Mouse (Mus musculus) neural tube, embryonic 13.5 days (tissue): ENCODE data around the gene Pdxp. TPM values are rescaled to one million over a fixed set of nuclear protein-coding genes. Genes with fewer than 3 reads are reported as not detected.
"Not testable (repeated sequence)": the region's sequence is repeated elsewhere in the genome, so short reads cannot be mapped to it uniquely, and the experiment has no call there.

Experiments
- ATAC-seq: fragments of 200-750 bp; cut with Nextera tagmentation; 2 replicates; pipeline ENCODE4 v1.8.0; 2017; ENCODE audit warnings: low read depth, mild to moderate bottlenecking, moderate TSS enrichment, moderate library complexity
- H3K27ac ChIP-seq: fragments of 300-500 bp; sonication (generic); replicated peaks from 2 replicates; pipeline ENCODE4 v1.5.1; 2015; ENCODE audit warnings: moderate library complexity, mild to moderate bottlenecking, inconsistent platforms
- H3K27me3 ChIP-seq: fragments of 300-500 bp; sonication (generic); 2 replicates; pipeline ENCODE4 v1.6.1; 2015; ENCODE audit warnings: mild to moderate bottlenecking, inconsistent platforms
- H3K36me3 ChIP-seq: fragments of 300-500 bp; sonication (generic); 2 replicates; pipeline ENCODE4 v1.6.1; 2015; ENCODE audit warnings: mild to moderate bottlenecking, inconsistent platforms
- H3K4me1 ChIP-seq: fragments of 300-500 bp; sonication (generic); replicated peaks from 2 replicates; pipeline ENCODE4 v1.6.1; 2015; ENCODE audit warnings: inconsistent platforms
- H3K4me2 ChIP-seq: fragments of 300-500 bp; sonication (generic); 2 replicates; pipeline ENCODE4 v1.6.1; 2015; ENCODE audit warnings: inconsistent platforms, mild to moderate bottlenecking, moderate library complexity
- H3K4me3 ChIP-seq: fragments of 300-500 bp; sonication (generic); 2 replicates; pipeline ENCODE4 v1.5.1; 2015; ENCODE audit warnings: mild to moderate bottlenecking, inconsistent platforms
- H3K9ac ChIP-seq: fragments of 300-500 bp; sonication (generic); 2 replicates; pipeline ENCODE4 v1.6.1; 2015; ENCODE audit warnings: moderate library complexity, mild to moderate bottlenecking, inconsistent platforms
- H3K9me3 ChIP-seq: fragments of 300-500 bp; sonication (generic); 2 replicates; pipeline ENCODE4 v1.6.1; 2016; ENCODE audit warnings: inconsistent platforms
- WGBS: fragments of 180-500 bp; shearing (Covaris S2); methylation state at CpG from one replicate; pipeline ENCODE4 v1.1.7; 2015; 5-methylcytosine and 5-hydroxymethylcytosine counted together
- polyA plus RNA-seq: library from polyadenylated mRNA; unstranded; fragments of >200 nt; fragmentation: Nextera tagmentation; extraction: Ambion mirVana; gene quantifications from 2 replicates; pipeline ENCODE4 v1.2.1, GENCODE M21; 2015

The Pdxp gene
- polyA plus RNA-seq, 1 experiment from 2014 or later = 53.6 TPM

DNA sequence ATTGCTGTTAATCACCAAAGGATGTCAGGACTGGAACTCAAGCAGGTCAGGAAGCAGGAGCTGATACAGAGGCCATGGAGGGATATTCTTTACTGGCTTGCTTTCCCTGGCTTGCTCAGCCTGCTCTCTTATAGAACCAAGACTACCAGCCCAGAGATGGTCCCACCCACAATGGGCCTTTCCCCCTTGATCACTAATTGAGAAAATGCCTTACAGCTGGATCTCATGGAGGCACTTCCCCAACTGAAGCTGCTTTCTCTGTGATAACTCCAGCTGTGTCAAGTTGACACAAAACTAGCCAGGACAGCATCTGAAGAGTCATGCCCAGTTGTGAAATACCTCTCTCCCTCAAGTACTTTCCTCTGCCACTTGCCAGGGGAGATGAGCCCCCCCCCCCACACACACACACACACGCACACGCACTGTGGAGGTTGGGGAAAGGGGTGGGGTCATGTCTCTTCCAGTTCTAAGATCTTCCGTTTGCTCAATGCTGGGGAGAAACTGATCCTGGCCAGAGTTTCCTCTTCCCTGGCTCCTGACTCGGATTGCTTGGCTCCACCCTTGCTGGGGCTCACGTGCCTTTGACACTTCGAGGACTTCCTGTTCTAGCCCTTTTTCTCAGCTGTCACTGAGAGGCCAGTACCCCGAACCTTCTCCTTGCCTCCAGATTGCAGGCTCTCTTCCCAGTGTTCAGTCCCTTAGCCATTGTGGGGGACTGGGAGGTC, 34.8 kb upstream of the Pdxp start:
- H3K4me2 ChIP-seq = peak overlapping the region; percentile 92; the same call in 1 of the 2 replicates
- ATAC-seq, H3K9me3 ChIP-seq, H3K27ac ChIP-seq, H3K27me3 ChIP-seq, H3K4me3 ChIP-seq: not testable (repeated sequence)
- WGBS = 68% methylated on average over 6 of the region's 7 CpGs
- peak overlapping the region; percentile 91; the same call in 1 of the 2 replicates for H3K9ac ChIP-seq
- H3K4me1 ChIP-seq = peaks cover 35% of the 10 kb centered on the region
- peaks cover 41% of the 10 kb centered on the region for H3K36me3 ChIP-seq

DNA sequence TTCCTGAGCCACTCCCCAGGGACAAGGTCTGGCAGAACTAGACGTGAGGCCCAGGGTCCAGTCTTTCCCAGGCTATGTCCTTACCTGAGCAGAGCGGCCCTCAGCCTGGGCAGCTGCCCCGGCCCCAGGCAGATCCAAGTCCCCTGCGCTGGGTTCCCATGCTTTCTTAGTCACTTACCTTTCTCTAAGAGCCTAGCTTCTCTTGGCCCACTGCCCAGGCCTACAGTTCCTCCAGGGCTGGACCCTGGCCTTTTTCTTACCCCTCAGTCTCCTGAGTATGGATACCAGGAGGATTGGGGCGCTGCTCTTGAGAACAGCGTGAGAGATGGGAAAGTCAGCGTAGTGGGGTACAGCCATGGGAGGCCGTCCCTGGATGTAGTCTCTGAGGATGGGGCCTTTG, 33.3 kb upstream of the Pdxp start:
- no peak overlapping the region for H3K27ac ChIP-seq
- no peaks in the 10 kb centered on the region for H3K9me3 ChIP-seq
- H3K4me1 ChIP-seq = peaks cover 29% of the 10 kb centered on the region
- ATAC-seq = no peak
- H3K4me3 ChIP-seq = no peak overlapping the region
- H3K4me2 ChIP-seq = no peak overlapping the region
- no peaks in the 10 kb centered on the region for H3K27me3 ChIP-seq
- peaks cover 54% of the 10 kb centered on the region for H3K36me3 ChIP-seq
- H3K9ac ChIP-seq = peak overlapping the region; percentile 27; the same call in 1 of the 2 replicates
- WGBS = 94% methylated on average over 8 of the region's 8 CpGs

DNA sequence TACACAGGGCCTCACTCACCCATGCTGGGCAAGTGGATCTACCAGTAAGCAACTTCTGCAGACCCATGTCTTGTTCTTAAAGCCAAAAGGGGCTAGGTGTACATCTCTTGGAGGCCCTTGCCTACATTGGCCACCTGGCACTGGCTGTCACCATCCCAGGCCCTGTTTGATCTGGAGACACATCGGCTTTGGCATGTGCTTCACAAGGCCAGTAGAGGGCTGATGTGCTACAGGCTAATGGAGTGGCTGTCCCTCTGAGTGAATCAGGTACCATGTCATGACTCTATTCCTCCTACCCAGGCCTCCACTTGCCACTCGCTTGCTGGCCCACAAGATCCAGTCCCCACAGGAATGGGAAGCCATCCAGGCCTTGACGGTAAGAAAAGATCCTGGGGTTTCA, 31.9 kb upstream of the Pdxp start:
- H3K4me2 ChIP-seq = no peak overlapping the region
- 88% methylated on average over 3 of the region's 3 CpGs for WGBS
- H3K27ac ChIP-seq = no peak overlapping the region
- H3K36me3 ChIP-seq = peaks cover 68% of the 10 kb centered on the region
- no peaks in the 10 kb centered on the region for H3K27me3 ChIP-seq
- no peak overlapping the region for H3K9ac ChIP-seq
- no peak overlapping the region for H3K4me3 ChIP-seq
- peaks cover 16% of the 10 kb centered on the region for H3K4me1 ChIP-seq
- ATAC-seq = no peak
- H3K9me3 ChIP-seq = no peaks in the 10 kb centered on the region

DNA sequence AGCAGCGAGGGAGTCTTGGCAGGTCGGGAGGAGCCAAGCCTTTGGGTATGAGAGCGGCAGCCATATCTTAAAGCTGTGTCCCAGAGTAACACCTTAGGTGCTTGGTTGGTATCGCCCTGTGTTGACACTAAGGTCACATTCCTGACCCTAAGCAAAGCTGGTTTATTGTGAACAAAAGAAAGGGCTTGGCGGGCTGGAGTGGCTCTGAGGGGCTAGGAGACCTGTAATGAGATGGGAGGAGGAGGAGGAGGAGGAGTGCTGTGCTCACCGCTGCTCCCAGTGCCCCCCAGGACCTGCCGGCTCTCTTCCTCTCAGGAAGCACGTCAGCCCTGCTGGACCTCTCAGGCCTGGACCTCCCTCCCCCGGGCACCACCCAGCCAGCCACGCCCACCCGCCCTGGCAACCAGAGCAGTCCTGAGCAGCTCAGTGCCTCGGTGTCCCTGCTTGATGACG, 24.3 kb upstream of the Pdxp start:
- Histone ChIP-seq H3K9me3 (no peaks in the 10 kb centered on the region), H3K4me1 (peaks cover 14% of the 10 kb centered on the region; the same call in 1 of the 2 replicates), H3K27me3 (no peaks in the 10 kb centered on the region), H3K9ac (no peak overlapping the region), H3K27ac (no peak overlapping the region), H3K4me3 (no peak overlapping the region), H3K36me3 (peaks cover 94% of the 10 kb centered on the region), H3K4me2 (no peak overlapping the region)
- 44% methylated on average over 13 of the region's 13 CpGs for WGBS
- no peak for ATAC-seq

DNA sequence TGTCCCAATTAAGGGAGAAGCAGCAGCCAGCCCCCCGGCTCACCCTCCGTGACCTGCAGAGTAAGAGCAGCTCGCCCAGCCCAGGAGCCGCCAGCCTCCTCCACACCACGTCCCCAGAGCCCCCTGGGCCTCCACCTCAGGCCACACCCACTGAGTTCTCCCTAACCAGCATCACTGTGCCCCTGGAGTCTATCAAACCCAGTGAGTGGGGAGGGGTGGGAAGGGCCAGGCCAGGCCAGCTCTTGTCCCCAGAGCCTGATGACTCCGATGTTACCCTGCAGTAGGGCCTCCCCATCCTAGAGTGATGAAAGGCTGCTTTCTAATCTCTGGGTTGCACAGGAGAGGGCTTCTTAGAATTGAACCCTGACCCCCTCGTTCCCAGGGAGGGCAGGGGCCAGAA, 21.3 kb upstream of the Pdxp start:
- Histone ChIP-seq H3K4me3 (no peak overlapping the region), H3K27ac (no peak overlapping the region), H3K4me1 (peaks cover 21% of the 10 kb centered on the region; the same call in 1 of the 2 replicates), H3K9me3 (no peaks in the 10 kb centered on the region), H3K27me3 (no peaks in the 10 kb centered on the region), H3K9ac (no peak overlapping the region), H3K36me3 (peaks cover 70% of the 10 kb centered on the region), H3K4me2 (no peak overlapping the region)
- 67% methylated on average over 7 of the region's 7 CpGs for WGBS
- ATAC-seq = no peak

DNA sequence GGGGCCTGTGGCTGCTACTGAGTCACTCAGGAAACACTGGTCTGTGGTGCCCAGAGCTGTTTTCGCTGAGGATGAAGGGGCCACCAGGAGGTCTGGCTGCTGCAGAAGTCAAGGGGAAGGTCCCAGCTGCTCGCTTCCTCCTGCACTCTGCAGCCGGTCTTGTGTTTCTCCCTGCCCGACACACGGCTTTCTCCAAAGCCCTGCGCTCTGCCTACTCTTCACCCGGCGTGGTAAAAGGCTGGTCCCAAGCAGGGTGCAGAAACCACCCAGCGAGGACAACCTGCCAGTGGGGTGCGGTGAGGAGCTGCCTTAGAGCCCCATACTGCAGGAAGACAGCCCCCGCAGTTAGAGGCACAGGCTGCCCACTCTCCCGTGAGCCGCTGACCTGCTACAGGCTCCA, 19.0 kb upstream of the Pdxp start:
- ATAC-seq = no peak
- 72% methylated on average over 13 of the region's 13 CpGs for WGBS
- peaks cover 48% of the 10 kb centered on the region for H3K36me3 ChIP-seq
- no peaks in the 10 kb centered on the region for H3K9me3 ChIP-seq
- no peak overlapping the region for H3K4me2 ChIP-seq
- no peak overlapping the region; the same call in 1 of the 2 replicates for H3K27ac ChIP-seq
- H3K27me3 ChIP-seq = peaks cover 15% of the 10 kb centered on the region
- no peak overlapping the region for H3K9ac ChIP-seq
- H3K4me1 ChIP-seq = peaks cover 28% of the 10 kb centered on the region
- no peak overlapping the region for H3K4me3 ChIP-seq

DNA sequence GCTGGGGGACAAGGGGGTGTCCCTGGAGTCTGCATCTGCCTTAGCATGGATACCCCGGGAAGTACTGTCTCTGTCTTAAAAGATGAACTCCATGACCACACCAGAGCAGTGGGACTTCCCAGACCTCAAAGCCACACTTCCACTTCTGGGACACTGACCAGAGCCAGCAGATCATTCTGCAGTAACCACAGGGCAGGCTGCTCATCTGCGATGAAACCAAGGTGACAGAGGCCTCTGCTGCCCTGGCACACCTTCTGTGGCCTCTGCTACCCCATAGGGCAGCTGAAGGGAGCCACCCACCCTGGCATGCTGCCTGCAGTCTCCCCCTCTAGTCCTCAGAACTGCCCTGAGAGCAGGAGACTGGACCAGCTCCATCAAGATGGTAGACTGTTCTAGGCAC, 18.0 kb upstream of the Pdxp start:
- no peak overlapping the region for H3K4me3 ChIP-seq
- H3K4me1 ChIP-seq = peaks cover 39% of the 10 kb centered on the region
- no peak overlapping the region for H3K27ac ChIP-seq
- H3K36me3 ChIP-seq = peaks cover 39% of the 10 kb centered on the region
- H3K9ac ChIP-seq = no peak overlapping the region
- 80% methylated on average over 2 of the region's 2 CpGs for WGBS
- H3K27me3 ChIP-seq = peaks cover 25% of the 10 kb centered on the region
- ATAC-seq = no peak
- no peak overlapping the region for H3K4me2 ChIP-seq
- H3K9me3 ChIP-seq = no peaks in the 10 kb centered on the region

DNA sequence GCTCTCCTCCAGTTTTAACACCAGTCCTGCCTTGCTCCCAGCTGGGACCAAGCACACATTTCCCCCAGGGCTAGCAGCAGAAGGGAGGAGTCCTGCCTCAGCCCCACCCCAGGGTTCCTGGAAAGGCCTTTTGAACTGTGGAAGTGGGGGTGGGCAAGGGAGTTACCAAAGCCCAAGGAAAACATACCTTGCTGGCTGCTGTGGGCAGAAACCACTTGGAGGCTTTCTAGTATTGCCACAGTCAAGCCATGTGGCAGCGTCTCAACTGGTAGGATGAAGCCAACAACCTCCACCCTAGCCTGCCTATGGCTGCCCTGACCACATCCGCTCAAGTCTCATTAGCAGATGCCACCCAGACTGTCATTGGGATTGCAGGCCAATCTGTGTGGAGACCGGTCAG, 17.6 kb upstream of the Pdxp start:
- no peak overlapping the region for H3K4me2 ChIP-seq
- H3K27me3 ChIP-seq = peaks cover 29% of the 10 kb centered on the region
- no peaks in the 10 kb centered on the region for H3K9me3 ChIP-seq
- 85% methylated on average over 3 of the region's 3 CpGs for WGBS
- H3K27ac ChIP-seq = no peak overlapping the region
- peaks cover 34% of the 10 kb centered on the region for H3K36me3 ChIP-seq
- H3K4me1 ChIP-seq = peaks cover 43% of the 10 kb centered on the region
- no peak overlapping the region for H3K9ac ChIP-seq
- no peak overlapping the region for H3K4me3 ChIP-seq
- ATAC-seq = no peak

DNA sequence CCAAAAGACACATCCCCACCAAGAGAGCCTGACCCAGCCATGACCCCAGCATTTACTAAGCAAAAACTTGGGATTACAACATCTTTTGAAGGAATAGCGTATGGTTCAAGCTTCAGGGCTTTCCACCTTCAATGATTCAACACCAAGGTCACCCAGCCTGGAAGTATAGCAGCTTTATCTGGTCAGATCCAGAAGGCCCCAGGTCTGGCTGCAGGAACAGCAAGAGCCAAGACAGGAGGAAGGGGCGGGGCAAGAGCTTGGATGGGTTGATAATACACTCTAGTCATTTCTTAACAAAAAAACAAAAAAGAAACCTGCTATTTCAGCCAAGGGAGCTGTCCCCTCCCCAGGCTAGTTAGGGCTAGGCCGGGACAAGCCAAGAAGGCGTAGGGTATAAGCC, 16.2 kb upstream of the Pdxp start:
- ATAC-seq = no peak
- Histone ChIP-seq H3K4me3 (no peak overlapping the region), H3K27me3 (peaks cover 35% of the 10 kb centered on the region), H3K4me2 (no peak overlapping the region), H3K4me1 (peaks cover 46% of the 10 kb centered on the region), H3K9me3 (no peaks in the 10 kb centered on the region), H3K27ac (no peak overlapping the region), H3K36me3 (peaks cover 21% of the 10 kb centered on the region), H3K9ac (no peak overlapping the region)
- 94% methylated on average over 4 of the region's 4 CpGs for WGBS

DNA sequence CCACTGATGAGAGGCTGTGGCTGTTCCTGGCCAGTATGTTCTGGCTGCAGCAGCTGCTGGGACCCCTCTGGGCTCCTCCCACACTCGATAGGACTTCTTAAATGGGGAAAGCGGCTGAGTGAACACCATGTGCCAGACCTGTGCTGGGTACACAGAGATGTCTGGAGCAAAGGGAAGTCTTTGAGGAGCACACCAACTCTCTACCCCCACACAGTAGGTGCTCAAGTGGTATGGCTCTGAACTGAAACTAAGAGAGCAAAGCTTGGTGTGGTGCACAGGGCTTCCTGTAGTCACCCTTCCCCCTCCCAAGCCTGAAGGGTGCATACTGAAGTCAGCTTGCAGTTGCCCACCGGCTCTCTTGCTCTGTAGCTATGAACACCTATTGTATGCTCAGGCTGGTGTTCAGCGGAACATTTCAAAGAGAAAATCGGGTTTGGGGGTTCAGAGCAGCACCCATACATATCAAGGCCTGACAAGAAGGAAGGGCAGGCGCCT, 15.2 kb upstream of the Pdxp start:
- Histone ChIP-seq H3K4me3 (no peak overlapping the region), H3K9me3 (no peaks in the 10 kb centered on the region), H3K36me3 (peaks cover 10% of the 10 kb centered on the region), H3K9ac (0 out of 2 replicates have a peak overlapping the region, but pooled peaks have one; percentile 73), H3K27ac (no peak overlapping the region), H3K4me2 (0 out of 2 replicates have a peak overlapping the region, but pooled peaks have one; percentile 90), H3K4me1 (peaks cover 40% of the 10 kb centered on the region), H3K27me3 (peaks cover 35% of the 10 kb centered on the region)
- no peak for ATAC-seq
- 59% methylated on average over 6 of the region's 6 CpGs for WGBS

DNA sequence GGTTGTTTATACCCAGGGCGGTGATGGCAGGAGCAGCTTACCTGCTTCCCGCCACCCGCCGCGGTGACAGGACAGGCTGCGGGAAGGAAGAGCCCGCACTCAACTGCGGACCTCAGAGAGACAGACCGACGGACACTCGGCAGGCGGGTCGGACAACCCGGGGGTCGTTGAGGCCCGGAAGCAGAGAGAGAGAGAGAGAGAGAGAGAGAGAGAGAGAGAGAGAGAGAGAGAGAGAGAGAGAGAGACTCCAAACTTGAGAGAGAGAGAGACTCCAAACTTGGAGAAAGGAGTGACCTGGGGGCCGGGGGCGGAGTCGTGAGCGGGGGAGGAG, 14.3 kb upstream of the Pdxp start, which contains the start of gene Gm49510:
Gene Gm49510 (plus strand): TSS at position 259 of the 331 bp plus-strand sequence.
- 1% methylated on average over 20 of the region's 20 CpGs for WGBS
- H3K27ac ChIP-seq = no peak within 1 kb of the TSS
- no peak for ATAC-seq

DNA sequence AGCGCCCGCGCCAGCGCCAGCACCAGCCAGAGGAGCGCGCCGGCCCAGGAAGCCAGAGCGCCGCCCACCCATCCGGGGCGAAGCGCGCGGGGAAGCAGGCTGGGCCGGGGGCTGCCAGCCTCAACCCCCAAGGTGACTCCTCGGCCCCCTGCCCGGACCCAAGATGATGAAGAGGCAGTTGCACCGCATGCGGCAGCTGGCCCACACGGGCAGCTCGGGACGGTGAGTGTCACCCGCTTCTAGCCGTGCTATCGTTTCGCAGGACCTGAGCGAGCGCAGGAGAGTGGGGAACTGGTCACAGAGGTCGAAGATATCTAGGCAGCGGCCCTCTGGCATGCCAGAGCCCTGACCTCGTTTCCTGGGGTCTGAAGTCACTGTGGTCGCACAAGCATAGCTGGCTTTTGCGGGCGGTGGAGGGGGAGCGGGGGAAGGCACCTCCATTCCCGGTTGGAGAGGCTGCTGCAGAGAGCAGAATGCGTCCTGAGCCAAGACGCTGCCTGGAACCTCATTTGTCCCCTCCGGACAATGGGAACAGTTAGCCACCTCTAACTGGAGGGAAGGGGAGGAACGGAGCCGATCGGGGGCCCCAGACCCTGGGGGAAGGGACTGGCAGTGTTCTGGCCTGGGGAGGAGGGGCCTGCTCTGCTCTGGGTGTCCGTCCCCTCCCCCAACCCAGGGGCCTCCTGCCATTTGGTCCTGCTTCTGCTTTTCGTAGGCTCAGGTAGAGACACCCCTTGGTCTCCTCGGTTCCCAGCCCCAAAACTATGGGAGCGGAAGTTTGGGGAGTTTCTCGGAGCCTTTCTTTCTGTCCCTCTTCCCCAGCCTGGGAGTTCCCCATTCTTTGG, 13.8 kb upstream of the Pdxp start, which contains the start of gene Sh3bp1:
Gene Sh3bp1 (plus strand): TSS at position 29 of the 845 bp plus-strand sequence.
- H3K27me3 ChIP-seq = peaks cover 35% of the 10 kb centered on the region
- H3K27ac ChIP-seq = no peak within 1 kb of the TSS
- peak within 1 kb of the TSS; percentile 73 for H3K9ac ChIP-seq
- H3K36me3 ChIP-seq = peaks cover 2% of the 10 kb centered on the region; the same call in 1 of the 2 replicates
- ATAC-seq = no peak
- H3K4me3 ChIP-seq = peak within 1 kb of the TSS; percentile 51
- peak within 1 kb of the TSS; percentile 90 for H3K4me2 ChIP-seq
- H3K4me1 ChIP-seq = peaks cover 32% of the 10 kb centered on the region
- H3K9me3 ChIP-seq = no peaks in the 10 kb centered on the region
- 2% methylated on average over 45 of the region's 47 CpGs for WGBS

More for the DNA sequence above, 14.3 kb upstream of the Pdxp start, which contains the start of gene Gm49510:
- Histone ChIP-seq H3K9ac (peak within 1 kb of the TSS; percentile 73), H3K27me3 (peaks cover 35% of the 10 kb centered on the region), H3K4me3 (peak within 1 kb of the TSS; percentile 51), H3K36me3 (peaks cover 5% of the 10 kb centered on the region; the same call in 1 of the 2 replicates), H3K4me1 (peaks cover 32% of the 10 kb centered on the region), H3K9me3 (no peaks in the 10 kb centered on the region), H3K4me2 (peak within 1 kb of the TSS; percentile 90)
